Mouse (Mus musculus): ENCODE measurements at regions not wholly inside any gene's neighbourhood (a gene's known extent, or its start where the extent isn't known, plus 50 kb on each side); places are given as distances from the start of the nearest gene placed in this dataset.

DNA sequence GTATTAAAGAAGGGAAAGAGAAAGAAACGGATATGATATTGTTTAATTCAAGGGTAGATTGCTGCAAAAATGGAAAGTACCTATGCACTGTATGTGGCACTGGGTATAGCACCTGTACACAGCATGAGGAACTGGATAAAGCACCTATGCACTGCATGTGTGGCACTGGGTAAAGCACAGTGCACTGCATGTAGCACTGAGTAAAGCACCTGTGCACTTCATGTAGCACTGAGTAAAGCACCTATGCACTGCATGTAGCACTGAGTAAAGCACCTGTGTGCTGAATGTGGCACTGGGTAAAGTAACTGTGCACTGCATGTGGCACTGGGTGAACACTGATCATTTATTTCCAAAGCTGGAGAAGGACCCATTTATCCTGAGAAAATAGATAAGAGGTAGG is 280.2 kb upstream of the Fam49a start:
- DNase-seq (ENCODE audit: low spot score in 2 of 2) = no peak

DNA sequence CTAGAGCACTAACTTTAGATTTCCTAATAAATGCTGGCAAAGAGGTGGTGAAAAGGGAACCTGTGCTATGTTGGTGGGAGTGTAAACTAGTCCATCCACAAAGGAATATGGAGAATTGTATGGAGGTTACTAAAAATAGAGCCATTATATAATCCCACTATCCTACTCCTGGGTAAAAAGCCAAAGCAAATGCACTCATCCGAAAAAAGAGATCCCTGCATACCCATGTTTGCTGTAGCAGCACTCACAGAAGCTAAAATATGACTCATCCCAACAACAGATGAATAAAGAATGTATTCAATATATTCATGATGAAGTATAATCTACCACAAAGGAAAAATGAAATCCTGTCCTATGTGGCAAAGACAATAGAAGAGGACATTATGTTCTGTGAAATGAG is 268.4 kb upstream of the Fam49a start:
- no peak for DNase-seq (ENCODE audit: low spot score in 2 of 2)

DNA sequence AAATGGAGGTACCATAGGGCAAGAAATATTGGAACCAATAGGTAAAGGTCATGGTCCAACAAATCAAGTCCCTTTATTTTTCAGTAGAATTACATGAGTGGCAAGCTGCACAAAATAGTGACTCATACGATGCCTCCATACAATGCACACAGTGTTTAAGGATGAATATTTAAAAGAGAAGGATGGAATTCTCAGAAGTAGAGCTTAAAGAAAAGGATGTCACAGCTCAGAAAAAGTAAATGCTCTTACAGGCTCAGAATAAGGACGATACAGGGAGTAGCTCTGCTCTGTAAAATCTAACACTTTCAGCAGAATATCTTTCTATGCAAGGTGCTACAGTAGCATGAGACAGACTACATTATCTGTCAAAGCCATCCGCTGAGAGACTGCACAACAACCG is 262.7 kb upstream of the Fam49a start:
- DNase-seq (ENCODE audit: low spot score in 2 of 2) = no peak

DNA sequence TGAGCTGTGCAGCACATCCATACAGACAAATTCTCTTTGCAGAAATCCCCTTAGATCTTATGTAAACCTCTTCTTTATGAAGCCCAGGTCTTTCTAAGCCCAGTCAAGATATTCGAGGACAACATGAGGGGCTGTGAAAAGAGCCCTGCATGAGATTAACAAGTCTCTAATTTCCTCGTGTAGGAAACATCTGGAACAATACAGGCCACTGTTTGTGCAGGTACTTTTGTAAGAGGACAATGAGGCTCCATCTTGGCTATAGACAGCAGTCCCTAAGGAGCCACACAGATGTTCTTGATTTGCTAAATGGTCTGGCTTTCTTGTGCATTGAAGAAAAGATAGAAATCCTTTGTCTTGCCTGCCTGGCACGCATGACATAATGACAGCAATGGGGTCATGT is 259.5 kb upstream of the Fam49a start:
- no peak for DNase-seq (ENCODE audit: low spot score in 2 of 2)

DNA sequence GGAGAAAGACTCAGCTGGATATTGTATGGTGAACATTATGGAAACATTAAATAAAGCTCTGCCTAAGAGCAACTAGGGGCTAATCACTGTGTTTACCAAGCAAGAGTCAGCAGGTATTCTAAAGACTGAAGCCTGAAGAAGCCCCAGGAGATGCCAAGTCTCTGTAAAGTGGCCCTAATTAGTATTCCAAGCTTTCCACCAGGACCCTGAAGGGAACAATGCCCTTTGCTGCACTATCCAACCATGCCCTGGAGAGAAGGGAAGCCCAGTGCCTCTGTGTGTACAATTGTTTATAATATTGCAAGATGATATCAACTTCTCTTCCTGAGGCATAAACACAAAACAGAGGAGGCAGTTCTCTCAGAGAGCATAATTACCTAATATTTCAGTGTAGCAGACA is 251.3 kb upstream of the Fam49a start:
- no peak for DNase-seq (ENCODE audit: low spot score in 2 of 2)

DNA sequence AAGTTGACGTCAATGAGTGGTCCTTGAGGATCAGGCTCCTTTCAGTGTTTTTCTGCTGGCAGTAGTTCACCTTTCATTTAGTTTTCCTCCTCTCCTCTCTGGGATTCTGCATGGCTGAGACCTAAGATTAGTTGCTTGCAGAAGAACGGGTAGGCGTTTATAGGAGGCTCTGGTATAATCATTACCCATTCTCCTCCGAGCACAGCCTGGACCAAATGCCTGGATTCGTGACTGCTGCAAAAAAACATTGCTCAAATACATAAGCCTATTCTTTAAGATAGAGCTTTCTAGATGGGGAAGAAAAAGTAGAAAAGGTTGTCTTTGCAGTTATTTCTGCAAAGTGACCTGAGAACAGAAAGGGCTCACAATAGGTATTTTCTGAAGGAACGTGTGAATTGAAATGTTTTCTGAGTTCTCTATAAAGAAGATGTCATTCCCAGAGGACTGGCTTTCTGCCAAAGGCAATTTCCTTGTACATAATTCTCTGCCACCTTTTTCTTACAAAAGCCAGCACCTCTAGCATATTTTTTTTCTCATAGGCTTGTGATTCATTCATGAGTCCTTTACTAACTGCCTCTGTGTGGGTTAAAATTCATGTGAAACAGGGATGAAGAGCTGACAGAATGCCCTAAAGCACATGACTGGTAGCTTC is 238.0 kb upstream of the Fam49a start:
- no peak for DNase-seq (ENCODE audit: low spot score in 2 of 2)

DNA sequence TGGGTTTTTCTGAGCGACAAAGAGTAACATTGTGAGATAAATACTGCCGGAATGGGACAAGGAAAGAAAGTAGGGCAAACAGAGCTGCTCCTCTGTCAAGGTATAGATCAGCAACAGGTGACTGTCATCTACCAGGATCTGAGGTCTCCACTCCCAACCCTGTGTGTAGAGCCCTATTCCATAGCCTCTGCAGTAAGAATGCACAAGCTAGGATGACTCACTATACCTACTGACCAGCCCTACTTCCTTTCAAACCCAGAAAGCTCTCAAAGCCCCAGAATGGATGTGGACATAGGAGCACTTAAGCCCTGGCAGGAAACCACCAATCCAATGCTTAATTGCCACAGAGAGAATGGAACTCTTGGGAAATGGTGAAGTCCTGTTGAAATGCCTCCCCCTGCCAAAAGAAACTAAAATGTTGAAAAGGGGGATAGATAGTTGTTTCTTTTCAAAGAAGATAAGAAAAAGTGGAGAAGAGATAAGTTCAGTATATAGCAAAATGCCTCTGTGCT is 231.8 kb upstream of the Fam49a start:
- DNase-seq (ENCODE audit: low spot score in 2 of 2) = no peak

DNA sequence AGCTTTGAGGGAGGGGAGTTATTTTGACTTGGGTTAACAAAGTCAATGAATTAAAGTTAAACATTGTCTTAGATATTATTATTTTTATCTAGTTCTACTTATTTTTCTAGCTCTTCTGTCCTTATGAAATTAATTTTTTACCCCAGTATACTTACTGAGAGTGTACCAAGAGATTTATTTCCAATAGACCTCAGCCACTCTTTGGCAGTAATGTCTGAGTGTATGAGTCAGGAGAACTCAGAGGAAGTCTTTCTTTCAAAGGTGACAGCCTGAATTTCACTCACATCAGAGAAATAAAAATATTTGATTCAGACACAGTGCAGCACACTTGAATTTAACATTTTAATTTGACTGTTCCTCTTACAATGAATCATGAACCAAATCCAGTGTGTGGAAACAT is 227.4 kb upstream of the Fam49a start:
- no peak for DNase-seq (ENCODE audit: low spot score in 2 of 2)

DNA sequence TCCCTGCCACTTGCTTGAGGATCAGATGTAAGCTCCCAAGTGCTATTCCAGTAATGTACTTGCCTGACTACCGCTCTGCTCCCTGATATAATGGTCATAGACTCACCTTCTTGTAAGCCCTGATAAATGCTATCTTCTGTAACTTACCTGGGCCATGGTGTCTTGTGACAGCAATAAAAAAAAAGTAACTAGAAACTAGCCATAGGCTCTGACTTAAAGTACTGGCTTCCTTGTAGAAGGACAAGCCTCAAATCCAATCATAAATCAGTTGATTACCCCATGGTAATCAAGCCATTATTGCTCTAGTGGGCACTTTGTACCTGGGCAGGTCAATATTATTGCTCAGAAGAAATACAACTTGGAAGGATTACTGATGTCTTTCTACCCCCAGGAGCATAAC is 222.7 kb upstream of the Fam49a start:
- DNase-seq (ENCODE audit: low spot score in 2 of 2) = no peak

DNA sequence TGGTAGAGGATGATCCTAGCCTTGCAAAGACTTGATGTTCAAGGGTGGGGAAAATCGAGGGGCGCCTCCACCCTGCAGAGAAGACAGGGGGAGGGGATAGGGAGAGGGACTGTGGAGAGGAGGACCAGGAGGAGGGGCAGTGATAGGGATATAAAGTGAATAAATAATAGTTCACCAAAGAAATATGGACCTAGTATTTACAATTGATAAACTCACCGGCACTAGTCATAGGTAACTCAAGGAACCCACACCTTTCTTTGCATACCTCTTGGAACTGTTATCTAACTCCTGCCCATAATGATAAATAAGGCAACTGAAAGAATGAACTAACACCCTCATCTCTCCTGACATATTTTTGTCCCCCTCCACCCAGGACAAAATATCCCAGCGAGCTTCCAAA is 199.7 kb upstream of the Fam49a start:
- DNase-seq (ENCODE audit: low spot score in 2 of 2) = no peak

DNA sequence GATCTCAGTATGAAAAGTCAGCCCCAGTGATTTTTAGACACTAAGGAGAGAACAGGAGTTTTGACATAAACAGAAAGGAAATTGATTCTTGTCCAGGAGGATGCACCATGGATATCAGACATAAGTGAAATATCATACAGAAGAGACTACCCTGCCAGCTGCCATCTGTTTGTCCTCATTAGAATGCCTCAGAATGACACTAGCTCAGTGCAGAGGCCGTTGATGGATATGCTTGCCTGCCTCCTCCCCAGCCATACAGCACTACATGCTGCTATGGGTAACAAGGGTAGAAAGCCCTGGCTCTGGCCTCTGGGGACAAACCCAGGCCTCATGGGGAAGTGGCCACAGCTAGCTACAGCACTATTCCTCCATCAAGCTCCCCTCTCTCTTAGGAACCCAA is 198.0 kb upstream of the Fam49a start:
- peak; percentile 8 to 20 for DNase-seq (ENCODE audit: low spot score in 2 of 2)

DNA sequence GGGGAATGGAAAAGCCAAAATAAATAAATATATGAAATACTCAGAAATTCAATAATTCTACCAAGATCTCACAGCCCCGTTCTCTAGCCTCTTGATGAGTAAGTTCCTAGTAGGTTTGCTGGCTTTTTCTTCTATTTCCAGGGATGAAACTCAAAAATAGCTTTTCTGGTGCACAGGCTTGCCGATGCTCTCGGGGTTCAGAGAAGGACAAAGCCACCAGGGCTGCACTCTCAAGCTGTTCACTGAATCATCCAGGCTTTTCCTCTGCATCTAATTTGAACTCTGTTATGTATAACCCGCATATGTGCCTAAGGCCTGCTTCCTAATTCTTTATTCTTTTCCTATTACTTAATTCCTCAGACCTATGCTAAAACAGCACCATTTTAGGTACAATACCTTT is 197.5 kb upstream of the Fam49a start:
- DNase-seq (ENCODE audit: low spot score in 2 of 2) = no peak

DNA sequence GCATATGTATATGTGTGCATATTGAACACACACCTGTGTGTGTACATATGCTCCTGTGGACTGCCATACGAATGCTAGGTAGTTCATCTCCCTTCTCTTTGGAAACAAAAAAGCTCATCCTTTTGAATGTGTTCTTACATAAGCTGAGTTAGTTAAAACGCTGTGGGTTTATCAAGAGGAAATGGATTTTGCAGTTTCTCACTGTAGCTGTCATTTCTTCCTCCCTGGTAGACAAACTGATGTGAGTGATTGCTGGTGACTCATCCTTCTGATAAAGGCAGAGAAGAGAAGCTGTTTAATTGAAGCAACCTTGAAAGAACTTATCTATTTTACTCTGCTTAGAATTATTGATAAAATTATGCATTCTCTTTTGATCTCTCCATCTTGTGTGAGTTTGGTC is 173.6 kb upstream of the Fam49a start:
- DNase-seq (ENCODE audit: low spot score in 2 of 2) = no peak

All from layer of hippocampus, postnatal 10 days (tissue).